Mouse (Mus musculus) limb, embryonic 15.5 days (tissue): ENCODE data around the gene Slc37a2. TPM values are rescaled to one million over a fixed set of nuclear protein-coding genes. Genes with fewer than 3 reads are reported as not detected.
A peak's percentile ranks its signal among the peaks of the same experiment; 100 is the strongest.

Experiments
- ATAC-seq: fragments of 200-750 bp; cut with Nextera tagmentation; 2 replicates; pipeline ENCODE4 v1.8.0; 2017; ENCODE audit warnings: low read depth, moderate TSS enrichment; ENCODE audit not compliant: insufficient number of reproducible peaks, low FRiP score, low TSS enrichment
- H3K27ac ChIP-seq: fragments of 300-500 bp; sonication (generic); 2 replicates; pipeline ENCODE4 v1.5.1; 2015; ENCODE audit warnings: moderate library complexity, mild to moderate bottlenecking, inconsistent platforms
- H3K27me3 ChIP-seq: fragments of 300-500 bp; sonication (generic); 2 replicates; pipeline ENCODE4 v1.6.1; 2015; ENCODE audit warnings: inconsistent platforms
- H3K36me3 ChIP-seq: fragments of 300-500 bp; sonication (generic); 2 replicates; pipeline ENCODE4 v1.6.1; 2015; ENCODE audit warnings: inconsistent platforms
- H3K4me1 ChIP-seq: fragments of 300-500 bp; sonication (generic); 2 replicates; pipeline ENCODE4 v1.6.1; 2015; ENCODE audit warnings: inconsistent platforms
- H3K4me2 ChIP-seq: fragments of 300-500 bp; sonication (generic); 2 replicates; pipeline ENCODE4 v1.6.1; 2015; ENCODE audit warnings: mild to moderate bottlenecking, inconsistent platforms
- H3K4me3 ChIP-seq: fragments of 300-500 bp; sonication (generic); 2 replicates; pipeline ENCODE4 v1.5.1; 2015; ENCODE audit warnings: mild to moderate bottlenecking, inconsistent platforms
- H3K9ac ChIP-seq: fragments of 300-500 bp; sonication (generic); 2 replicates; pipeline ENCODE4 v1.6.1; 2015; ENCODE audit warnings: inconsistent platforms
- H3K9me3 ChIP-seq: fragments of 300-500 bp; sonication (generic); 2 replicates; pipeline ENCODE4 v1.6.1; 2016; ENCODE audit warnings: inconsistent platforms
- WGBS: fragments of 180-500 bp; shearing (Covaris S2); methylation state at CpG from one replicate; pipeline ENCODE4 v1.1.7; 2015; 5-methylcytosine and 5-hydroxymethylcytosine counted together
- polyA plus RNA-seq: library from polyadenylated mRNA; unstranded; fragments of >200 nt; fragmentation: Nextera tagmentation; extraction: Ambion mirVana; gene quantifications from 2 replicates; pipeline ENCODE4 v1.2.1, GENCODE M21; 2015

Slc37a2 gene
- polyA plus RNA-seq, 1 experiment from 2014 or later, result 7.6 TPM

DNA sequence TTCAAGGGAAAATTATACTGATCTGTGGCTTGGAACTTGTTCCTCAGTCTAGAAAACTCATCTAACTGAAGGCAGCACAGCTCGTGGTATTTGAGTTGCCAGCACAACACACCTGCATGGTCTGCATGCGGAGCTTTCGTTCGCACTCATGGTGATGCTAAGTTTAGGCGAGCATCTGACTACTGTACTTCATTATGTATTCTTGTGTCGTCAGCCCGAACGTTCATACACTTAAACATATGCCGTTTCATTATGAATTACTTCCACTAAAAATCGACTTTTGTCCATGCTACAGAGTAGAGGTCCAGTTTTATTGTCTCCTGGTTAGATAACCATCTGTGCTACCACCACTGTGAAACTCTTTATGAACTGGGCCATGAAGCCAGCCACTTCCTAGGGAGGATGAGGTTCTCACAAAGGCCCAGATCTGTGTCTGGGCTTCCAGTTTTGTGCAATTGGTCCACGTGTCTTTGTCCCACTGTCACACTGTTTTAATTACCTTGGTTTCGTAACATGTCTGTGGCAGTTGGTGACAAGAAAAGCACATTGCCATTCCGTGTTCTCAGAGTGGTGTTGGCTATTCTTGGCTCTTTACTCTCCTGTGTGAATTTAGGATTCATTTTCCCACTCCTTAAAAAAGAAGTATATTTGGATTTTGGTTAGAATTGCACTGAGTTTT is 42.3 kb downstream of the Slc37a2 start:
- H3K36me3 ChIP-seq, result no peaks in the 10 kb centered on the region
- 77% methylated on average over 13 of the region's 13 CpGs for WGBS
- no peak overlapping the region; the same call in 1 of the 2 replicates for H3K27ac ChIP-seq
- no peaks in the 10 kb centered on the region for H3K9me3 ChIP-seq
- no peak for ATAC-seq
- H3K9ac ChIP-seq, result no peak overlapping the region
- H3K27me3 ChIP-seq, result no peaks in the 10 kb centered on the region
- no peak overlapping the region for H3K4me2 ChIP-seq
- no peak overlapping the region for H3K4me3 ChIP-seq
- peaks cover 6% of the 10 kb centered on the region; the same call in 1 of the 2 replicates for H3K4me1 ChIP-seq

DNA sequence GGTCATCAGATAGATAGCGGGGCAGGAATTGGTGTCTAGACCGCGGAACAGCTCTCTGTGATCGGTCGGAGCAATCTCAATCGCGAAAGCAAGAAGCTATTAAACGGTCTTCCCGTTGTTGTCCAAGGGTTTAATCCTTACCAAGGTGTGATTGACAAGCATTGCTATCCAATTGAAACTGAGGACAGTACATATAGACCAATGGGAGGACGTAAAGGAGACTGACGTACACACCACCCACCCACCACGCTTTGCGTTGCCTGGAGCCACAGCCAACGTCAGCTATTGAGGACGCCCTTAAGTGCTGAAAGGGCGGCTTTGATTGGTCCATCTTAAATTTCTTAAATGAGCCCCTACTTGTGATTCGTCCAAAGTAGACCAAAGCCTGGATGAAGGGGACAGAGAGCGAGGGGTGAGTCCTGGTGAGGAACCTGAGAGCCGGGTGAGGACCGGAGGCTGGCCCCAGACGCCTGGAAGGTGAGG is 47.6 kb downstream of the Slc37a2 start, which contains the start of gene Tmem218:
Gene Tmem218 (plus strand): TSS at position 295 of the 483 bp plus-strand sequence.
- H3K9me3 ChIP-seq, result no peaks in the 10 kb centered on the region
- peak within 1 kb of the TSS; percentile 71 for H3K4me2 ChIP-seq
- no peaks in the 10 kb centered on the region for H3K27me3 ChIP-seq
- H3K4me1 ChIP-seq, result peaks cover 12% of the 10 kb centered on the region; the same call in 1 of the 2 replicates
- peak; percentile 100 for ATAC-seq
- peak within 1 kb of the TSS; percentile 87 for H3K27ac ChIP-seq
- peak within 1 kb of the TSS; percentile 71 for H3K4me3 ChIP-seq
- peak within 1 kb of the TSS; percentile 62 for H3K9ac ChIP-seq
- 0% methylated on average over 21 of the region's 21 CpGs for WGBS
- no peaks in the 10 kb centered on the region for H3K36me3 ChIP-seq

DNA sequence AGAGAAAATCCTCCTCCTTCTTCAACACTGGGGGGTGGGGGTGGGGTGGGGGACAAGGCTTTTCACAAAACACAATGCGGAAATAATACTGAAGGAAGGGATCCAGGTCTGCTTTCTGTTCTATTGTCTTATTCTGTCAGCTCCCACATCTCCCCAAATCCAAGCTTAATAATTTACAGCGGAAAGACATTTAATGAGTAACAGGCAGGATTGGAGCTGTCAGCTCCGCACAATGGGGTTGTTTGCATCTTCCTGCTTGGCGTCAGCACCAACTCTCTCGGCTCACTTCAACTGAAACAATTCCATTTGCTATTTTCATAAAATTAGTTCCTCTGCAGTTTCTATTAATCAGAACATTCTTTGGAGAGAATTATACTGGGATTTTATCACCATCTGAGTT is 51.7 kb downstream of the Slc37a2 start:
- H3K9me3 ChIP-seq, result no peaks in the 10 kb centered on the region
- no peak overlapping the region for H3K9ac ChIP-seq
- H3K4me1 ChIP-seq, result peaks cover 8% of the 10 kb centered on the region; the same call in 1 of the 2 replicates
- H3K4me2 ChIP-seq, result no peak overlapping the region
- ATAC-seq, result no peak
- no peaks in the 10 kb centered on the region for H3K27me3 ChIP-seq
- H3K36me3 ChIP-seq, result no peaks in the 10 kb centered on the region
- no peak overlapping the region for H3K4me3 ChIP-seq
- H3K27ac ChIP-seq, result no peak overlapping the region
- 38% methylated on average over 5 of the region's 5 CpGs for WGBS

DNA sequence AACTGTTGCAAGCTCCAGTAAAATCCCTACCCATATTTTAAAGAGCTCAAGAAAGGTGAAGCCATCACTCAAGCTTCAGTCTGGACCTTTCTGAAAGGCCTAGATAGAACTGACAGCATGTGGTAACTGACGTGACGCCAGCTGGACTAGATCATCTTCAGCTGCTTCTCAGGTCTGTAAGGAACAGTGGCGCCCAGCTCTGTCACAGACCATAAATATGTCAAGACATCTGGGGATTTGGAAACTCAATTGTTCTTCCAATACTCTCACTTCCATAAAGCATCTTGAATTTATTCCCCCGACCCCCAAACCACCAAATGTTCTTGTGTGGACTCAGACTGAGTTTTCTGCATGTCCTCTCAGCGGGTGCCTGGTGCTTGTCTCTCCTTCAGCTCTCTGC is 55.1 kb downstream of the Slc37a2 start:
- Histone ChIP-seq H3K36me3 (no peaks in the 10 kb centered on the region), H3K27me3 (0 out of 2 replicates have a peak, but pooled peaks cover 4% of the 10 kb centered on the region), H3K9me3 (no peaks in the 10 kb centered on the region), H3K4me2 (no peak overlapping the region), H3K27ac (no peak overlapping the region), H3K4me3 (no peak overlapping the region), H3K4me1 (no peaks in the 10 kb centered on the region), H3K9ac (no peak overlapping the region)
- no peak for ATAC-seq
- 61% methylated on average over 5 of the region's 5 CpGs for WGBS

DNA sequence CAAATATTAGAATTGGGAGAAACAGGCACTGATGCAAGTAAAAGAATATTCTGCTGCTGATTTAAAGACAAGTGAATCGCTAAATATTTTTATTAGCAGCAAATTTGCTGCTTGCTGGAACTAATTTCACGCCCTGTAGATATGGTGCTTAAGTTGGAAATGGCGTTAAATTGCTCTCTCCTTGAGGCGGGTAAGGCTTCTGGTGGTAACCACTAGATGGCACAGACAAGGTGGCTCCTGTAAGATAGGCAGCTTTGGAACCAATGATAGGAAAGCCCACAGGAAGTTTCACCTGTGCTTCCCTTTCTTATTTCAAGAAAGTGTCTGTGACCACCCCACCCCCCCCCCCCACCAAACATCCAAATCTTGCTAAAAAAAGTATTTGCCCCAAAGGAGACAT is 58.5 kb downstream of the Slc37a2 start:
- H3K4me2 ChIP-seq, result no peak overlapping the region
- H3K4me3 ChIP-seq, result no peak overlapping the region
- no peaks in the 10 kb centered on the region for H3K36me3 ChIP-seq
- no peak overlapping the region for H3K9ac ChIP-seq
- no peaks in the 10 kb centered on the region for H3K9me3 ChIP-seq
- H3K27ac ChIP-seq, result no peak overlapping the region
- no peaks in the 10 kb centered on the region for H3K4me1 ChIP-seq
- ATAC-seq, result no peak
- H3K27me3 ChIP-seq, result 0 out of 2 replicates have a peak, but pooled peaks cover 4% of the 10 kb centered on the region
- 66% methylated on average over 4 of the region's 4 CpGs for WGBS

DNA sequence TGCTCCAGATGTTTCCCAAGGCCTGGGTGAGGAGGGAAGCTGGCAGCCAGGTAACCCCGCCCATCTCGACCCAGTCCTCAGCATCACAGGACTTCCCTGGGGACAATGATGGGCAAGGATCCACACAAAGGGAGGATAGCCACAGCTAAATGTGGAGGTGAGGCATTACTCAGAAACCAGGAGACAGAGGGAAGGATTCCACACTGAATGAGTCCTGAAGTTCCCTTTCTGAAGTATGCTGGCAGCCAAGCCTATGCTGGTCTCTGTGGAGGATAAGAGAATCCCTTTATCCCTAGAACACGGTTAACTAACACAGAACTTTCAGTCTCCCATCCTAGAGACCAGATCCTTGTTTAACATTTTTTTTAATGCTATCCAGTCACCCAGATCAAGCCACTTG is 67.5 kb downstream of the Slc37a2 start:
- 67% methylated on average over 3 of the region's 3 CpGs for WGBS
- ATAC-seq, result no peak
- no peak overlapping the region for H3K27ac ChIP-seq
- no peak overlapping the region for H3K9ac ChIP-seq
- no peaks in the 10 kb centered on the region for H3K36me3 ChIP-seq
- H3K27me3 ChIP-seq, result no peaks in the 10 kb centered on the region
- no peaks in the 10 kb centered on the region for H3K4me1 ChIP-seq
- H3K9me3 ChIP-seq, result no peaks in the 10 kb centered on the region
- no peak overlapping the region for H3K4me3 ChIP-seq
- H3K4me2 ChIP-seq, result no peak overlapping the region

DNA sequence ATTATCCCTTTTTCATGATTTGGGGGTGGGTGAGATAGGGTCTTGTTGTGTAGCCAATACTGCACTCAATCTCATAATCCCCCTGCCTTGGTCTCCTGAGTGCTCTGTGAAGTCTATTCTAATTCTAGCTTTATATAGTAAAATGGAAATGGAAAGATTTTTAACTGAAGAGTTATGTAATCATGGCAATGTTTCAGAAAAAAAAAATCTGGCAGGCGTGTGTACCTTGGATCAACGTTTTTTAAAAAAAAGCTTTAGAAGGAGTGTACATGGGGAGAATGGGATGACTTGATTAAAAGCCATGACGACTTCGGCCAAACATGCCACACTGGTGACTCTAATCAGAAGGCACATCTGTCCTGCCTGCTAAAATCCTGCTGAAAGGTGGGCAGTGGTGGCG is 68.1 kb downstream of the Slc37a2 start:
- Histone ChIP-seq H3K4me3 (no peak overlapping the region), H3K36me3 (no peaks in the 10 kb centered on the region)
- WGBS, result 65% methylated on average over 5 of the region's 5 CpGs

DNA sequence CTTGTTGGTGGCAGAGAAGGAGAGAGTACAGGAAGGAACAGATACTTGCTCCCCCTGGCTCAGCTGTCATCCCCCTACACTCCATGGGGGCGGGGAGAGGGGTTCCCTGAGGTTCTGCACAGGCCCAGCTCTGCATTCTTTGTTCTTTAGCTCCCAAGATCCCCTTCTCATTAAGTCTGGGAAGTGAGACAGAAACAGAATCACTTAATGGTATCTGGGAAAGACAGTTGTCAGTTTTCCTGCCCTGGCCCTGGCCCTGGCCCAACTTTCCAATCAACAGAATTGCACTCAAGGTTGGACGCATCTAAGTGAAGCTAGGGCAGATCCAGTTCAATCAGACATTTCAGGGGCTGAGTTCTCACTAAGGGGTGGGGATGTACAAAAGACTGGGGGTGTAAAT is 72.4 kb downstream of the Slc37a2 start:
- no peak overlapping the region for H3K9ac ChIP-seq
- peaks cover 8% of the 10 kb centered on the region for H3K27me3 ChIP-seq
- H3K27ac ChIP-seq, result no peak overlapping the region
- peaks cover 5% of the 10 kb centered on the region for H3K4me1 ChIP-seq
- ATAC-seq, result no peak
- H3K4me2 ChIP-seq, result no peak overlapping the region
- H3K36me3 ChIP-seq, result no peaks in the 10 kb centered on the region
- no peaks in the 10 kb centered on the region for H3K9me3 ChIP-seq
- H3K4me3 ChIP-seq, result no peak overlapping the region
- WGBS, result 73% methylated on average over 2 of the region's 2 CpGs

More for the DNA sequence above, 68.1 kb downstream of the Slc37a2 start:
- ATAC-seq, result no peak
- Histone ChIP-seq H3K27ac (no peak overlapping the region), H3K9me3 (no peaks in the 10 kb centered on the region), H3K4me1 (no peaks in the 10 kb centered on the region), H3K9ac (no peak overlapping the region), H3K27me3 (no peaks in the 10 kb centered on the region), H3K4me2 (no peak overlapping the region)

DNA sequence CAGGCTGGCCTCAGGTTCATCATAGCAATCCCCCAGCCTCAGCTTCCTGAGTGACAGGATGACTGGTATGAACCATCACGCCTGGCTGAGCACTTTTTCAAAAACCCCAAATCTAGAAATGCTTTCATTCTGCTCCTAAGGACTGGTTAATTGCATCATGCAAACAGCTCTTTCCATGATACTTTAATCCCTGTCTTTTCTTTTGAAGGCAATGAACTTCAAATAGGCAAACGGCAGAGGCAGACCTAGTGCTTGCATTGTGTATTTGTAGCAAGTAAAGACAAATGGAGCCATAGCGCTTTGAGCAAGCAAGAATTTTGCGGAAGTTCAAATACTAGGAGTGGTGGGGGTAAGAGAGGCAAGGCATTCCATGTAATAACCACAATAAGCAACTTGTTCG is 73.9 kb downstream of the Slc37a2 start:
- peaks cover 10% of the 10 kb centered on the region for H3K27me3 ChIP-seq
- H3K4me1 ChIP-seq, result peaks cover 15% of the 10 kb centered on the region
- H3K4me3 ChIP-seq, result no peak overlapping the region
- H3K27ac ChIP-seq, result no peak overlapping the region
- H3K4me2 ChIP-seq, result no peak overlapping the region
- 80% methylated on average over 5 of the region's 5 CpGs for WGBS
- H3K9ac ChIP-seq, result no peak overlapping the region
- H3K36me3 ChIP-seq, result no peaks in the 10 kb centered on the region
- ATAC-seq, result no peak
- H3K9me3 ChIP-seq, result no peaks in the 10 kb centered on the region

DNA sequence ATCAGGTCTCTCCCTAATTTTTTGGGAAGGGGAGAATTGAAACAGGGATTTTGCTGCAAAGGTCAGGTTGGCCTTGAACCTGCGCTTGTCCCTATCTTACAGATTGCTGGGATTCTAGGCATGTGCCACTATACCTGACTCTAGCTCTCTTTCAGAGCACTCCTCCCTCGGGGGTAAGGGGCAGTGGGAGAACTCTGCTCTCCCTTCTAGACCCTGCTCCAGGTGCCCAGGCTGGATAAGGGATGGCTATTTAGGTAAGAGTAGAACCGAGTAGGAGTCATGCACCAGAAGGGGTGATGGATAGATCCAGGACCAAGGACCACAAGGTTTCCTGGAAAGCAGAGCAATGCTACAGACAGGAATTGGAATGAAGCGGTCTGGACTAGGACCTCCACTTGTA is 75.9 kb downstream of the Slc37a2 start:
- Histone ChIP-seq H3K9me3 (no peaks in the 10 kb centered on the region), H3K9ac (no peak overlapping the region), H3K27me3 (peaks cover 17% of the 10 kb centered on the region), H3K27ac (no peak overlapping the region), H3K4me3 (no peak overlapping the region), H3K36me3 (no peaks in the 10 kb centered on the region), H3K4me1 (peaks cover 22% of the 10 kb centered on the region), H3K4me2 (no peak overlapping the region)
- ATAC-seq, result no peak
- 84% methylated on average over 4 of the region's 4 CpGs for WGBS

DNA sequence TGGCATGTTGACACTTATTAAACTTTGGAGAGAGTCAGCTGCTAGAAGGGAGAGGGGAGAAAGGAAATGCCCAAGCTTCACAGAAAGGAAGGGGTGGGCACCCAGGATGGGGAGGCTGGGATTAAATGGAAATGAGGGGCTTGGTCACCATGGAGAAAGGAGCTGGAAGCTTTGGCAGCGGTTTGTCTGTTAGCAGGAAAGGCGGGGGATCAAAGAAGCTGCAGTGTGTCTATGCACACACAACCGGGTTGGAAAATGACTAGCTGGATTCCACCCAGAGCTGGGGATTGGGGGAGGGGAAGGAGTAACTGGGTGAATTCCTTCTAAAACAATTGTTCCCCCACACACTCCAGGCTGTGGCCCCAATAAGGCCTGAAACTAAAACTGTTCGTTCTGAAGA is 76.6 kb downstream of the Slc37a2 start:
- Histone ChIP-seq H3K9ac (no peak overlapping the region), H3K27ac (no peak overlapping the region), H3K4me3 (no peak overlapping the region), H3K4me2 (no peak overlapping the region), H3K4me1 (peaks cover 26% of the 10 kb centered on the region), H3K27me3 (peaks cover 17% of the 10 kb centered on the region), H3K9me3 (no peaks in the 10 kb centered on the region), H3K36me3 (no peaks in the 10 kb centered on the region)
- no peak for ATAC-seq
- WGBS, result 31% methylated on average over 4 of the region's 4 CpGs
